In the genomic region with DNA sequence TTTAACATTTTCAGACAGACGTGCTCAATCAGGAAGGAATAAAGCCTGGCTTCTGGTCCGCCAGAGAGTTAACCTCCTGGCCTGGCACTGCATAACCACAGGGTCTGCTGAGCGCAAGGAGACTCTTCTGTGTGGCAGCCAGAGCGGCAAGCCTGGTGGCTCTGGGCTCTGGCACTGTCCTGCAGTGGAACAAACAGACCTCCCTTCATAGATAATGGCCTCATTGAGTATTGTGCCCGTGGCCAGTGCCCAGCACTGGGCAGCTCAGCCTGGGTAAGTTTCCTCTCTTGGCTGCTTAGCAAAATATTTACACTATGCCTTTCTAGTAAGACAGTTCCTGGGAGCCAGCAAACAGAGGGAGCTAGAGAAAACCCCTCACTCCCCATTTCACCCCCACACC, we compare ENCODE assay signal across 12 mouse cellular contexts. TPM values are rescaled to one million over a fixed set of nuclear protein-coding genes. Genes with fewer than 3 reads are reported as not detected.
A peak's percentile ranks its signal among the peaks of the same experiment; 100 is the strongest.
DNase-seq lines count a peak whose midpoint lies in the region; ATAC-seq lines count a peak whose summit lies in the region.
"Had no signal": no experiment of that assay in that cellular context is flagged by ENCODE, and none has a peak within 500 bp of the region (broad histone marks: within the 10 kb centered on the region; RNA-seq: fewer than 3 reads in every experiment).

No protein-coding gene starts in this region.

- 53% methylated on average over 5 of the region's 5 CpGs for WGBS in kidney, embryonic 15.5 days

- no peak for ATAC-seq in kidney, embryonic 15.5 days (replicated peaks; ENCODE audit: low FRiP score)
- ATAC-seq in inflammation-experienced regulatory T-cells, adult 6 months: no peak

- H3K27me3 ChIP-seq in kidney, embryonic 15.5 days: no peaks in the 10 kb centered on the region
- H3K27me3 ChIP-seq: embryonic facial prominence, embryonic 15.5 days; heart, embryonic 13.5 days had no signal

- no peaks in the 10 kb centered on the region for H3K9me3 ChIP-seq in kidney, embryonic 15.5 days (replicated peaks)
- H3K9me3 ChIP-seq: embryonic facial prominence, embryonic 15.5 days; heart, embryonic 13.5 days; megakaryocyte, embryonic 14.5 days had no signal

- peak overlapping the region; percentile 45; the same call in 1 of the 2 replicates for H3K27ac ChIP-seq in kidney, embryonic 15.5 days
- H3K27ac ChIP-seq: embryonic facial prominence, embryonic 15.5 days; heart, embryonic 13.5 days had no signal

- no peak overlapping the region for H3K4me3 ChIP-seq in kidney, embryonic 15.5 days (replicated peaks)
- H3K4me3 ChIP-seq: embryonic facial prominence, embryonic 15.5 days; heart, embryonic 13.5 days; megakaryocyte, embryonic 14.5 days had no signal

- intact Hi-C loops in heart, postnatal 10 days (cut with DNase I): no loop called here
- intact Hi-C loops in left cerebral cortex, postnatal 4 days (cut with DNase I): no loop called here

- H3K4me1 ChIP-seq in kidney, embryonic 15.5 days: peaks cover 8% of the 10 kb centered on the region

- H3K9ac ChIP-seq in kidney, embryonic 15.5 days: no peak overlapping the region
- H3K9ac ChIP-seq: embryonic facial prominence, embryonic 15.5 days; heart, embryonic 13.5 days had no signal

- H3K4me2 ChIP-seq in kidney, embryonic 15.5 days: no peak overlapping the region
- H3K4me2 ChIP-seq: embryonic facial prominence, embryonic 15.5 days; heart, embryonic 13.5 days had no signal

- no peaks in the 10 kb centered on the region for H3K36me3 ChIP-seq in kidney, embryonic 15.5 days
- H3K36me3 ChIP-seq: embryonic facial prominence, embryonic 15.5 days; heart, embryonic 13.5 days had no signal

- DNase-seq in kidney, postnatal 14 days: no peak
- peak; percentile 57 for DNase-seq in cerebellum, adult 9-11 months
- peak; percentile 34 to 49 for DNase-seq in heart, postnatal 10 days
- DNase-seq in left cerebral cortex, postnatal 4 days: peak; percentile 60
- DNase-seq in thymus, postnatal 4 days: no peak
- DNase-seq in kidney, postnatal 4 days: no peak

RNA-seq across cellular contexts. Expression of a gene that starts 9.3 kb away (rescaled TPM):
- polyA plus RNA-seq in kidney, embryonic 15.5 days (2015; fragmentation: Nextera tagmentation; extraction: Ambion mirVana): not detected in 2 replicates
- not detected for total RNA-seq in heart, postnatal 10 days (2021)
- total RNA-seq in left cerebral cortex, postnatal 4 days (2021): not detected
- polyA plus RNA-seq in inflammation-experienced regulatory T-cells, adult 6 months (2017; shearing (Covaris generic)): not detected
- polyA plus RNA-seq: embryonic facial prominence, embryonic 15.5 days; heart, embryonic 13.5 days; limb, embryonic 11.5 days had no signal

Comparison
In these comparisons a context has a peak if more than half of its experiments do, and no peak if none do; other contexts are left out.
1. DNase-seq: peak in cerebellum, adult 9-11 months (single experiment), heart, postnatal 10 days (2 of 2) and left cerebral cortex, postnatal 4 days (single experiment); none in kidney, postnatal 14 days (single experiment), thymus, postnatal 4 days (single experiment) and kidney, postnatal 4 days (0 of 2).